Mouse (Mus musculus) gonadal fat pad, adult 2 months (tissue): ENCODE measurements around the gene Raly. TPM values are rescaled to one million over a fixed set of nuclear protein-coding genes. Genes with fewer than 3 reads are reported as not detected.
A peak's percentile ranks its signal among the peaks of the same experiment; 100 is the strongest.

ENCODE experiments used
- DNase-seq: peaks from one replicate; pipeline ENCODE4 v3.0.0-alpha.2; 2012; ENCODE audit warnings: low read depth
- polyA plus RNA-seq: library from polyadenylated mRNA; depleted of rRNA; stranded (reverse); fragments of >200 nt; gene quantifications from 2 replicates; pipeline ENCODE4 v1.2.3, GENCODE M21; 2012; rRNA removed

The Raly gene
- 152 and 164 TPM in 2 replicates for polyA plus RNA-seq

GRCm38 (mm10) chr2:154790656-154791483 is at the start of gene Raly, which contains the start of gene a:
Gene Raly, plus strand, starts transcription at chr2:154791096.
Gene a, plus strand, starts transcription at chr2:154791402.
- peak; percentile 55 for DNase-seq

- no peak for DNase-seq
Observed at GRCm38 (mm10) chr2:154742911-154743819, 47.7 kb upstream of the Raly start.

DNA sequence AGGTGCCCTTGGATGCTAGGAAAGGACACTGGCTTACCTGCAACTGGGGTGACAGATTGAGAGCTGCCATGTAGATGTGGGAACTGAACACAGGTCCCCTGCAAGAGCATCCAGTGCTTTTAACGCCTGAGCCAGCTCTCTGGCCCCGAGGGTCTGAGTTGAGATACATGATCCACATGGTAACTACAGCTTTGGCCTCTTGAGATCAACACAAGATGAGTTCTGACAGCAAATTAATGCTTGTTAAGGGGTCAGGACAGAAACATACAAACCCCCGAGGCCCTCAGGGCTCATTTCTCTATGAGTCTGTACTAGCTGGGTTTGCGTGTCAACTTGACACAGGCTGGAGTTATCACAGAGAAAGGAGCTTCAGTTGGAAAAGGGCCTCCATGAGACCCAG is 47.0 kb upstream of the Raly start:
- no peak for DNase-seq

DNA sequence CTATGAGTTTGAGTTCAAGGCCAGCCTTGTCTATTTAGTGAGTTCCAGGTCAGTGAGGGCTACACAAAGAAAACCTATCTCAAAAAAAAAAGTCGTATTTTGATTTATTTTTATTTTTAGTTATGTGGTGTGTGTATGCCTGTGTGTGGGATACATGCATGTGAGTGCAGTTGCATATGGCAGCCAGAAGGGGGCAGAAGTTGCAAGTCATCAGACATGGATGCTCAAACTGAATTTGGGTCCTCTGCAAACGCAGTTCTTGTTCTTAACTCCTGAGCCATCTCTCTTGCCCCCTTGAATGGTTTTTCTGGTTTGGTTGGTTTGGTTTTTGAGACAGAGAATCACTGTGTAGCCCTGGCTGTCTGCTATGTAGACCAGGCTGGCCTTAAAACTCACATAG is 42.5 kb upstream of the Raly start:
- DNase-seq, result no peak

- no peak for DNase-seq
Observed at GRCm38 (mm10) chr2:154749046-154750036, 41.6 kb upstream of the Raly start.

DNA sequence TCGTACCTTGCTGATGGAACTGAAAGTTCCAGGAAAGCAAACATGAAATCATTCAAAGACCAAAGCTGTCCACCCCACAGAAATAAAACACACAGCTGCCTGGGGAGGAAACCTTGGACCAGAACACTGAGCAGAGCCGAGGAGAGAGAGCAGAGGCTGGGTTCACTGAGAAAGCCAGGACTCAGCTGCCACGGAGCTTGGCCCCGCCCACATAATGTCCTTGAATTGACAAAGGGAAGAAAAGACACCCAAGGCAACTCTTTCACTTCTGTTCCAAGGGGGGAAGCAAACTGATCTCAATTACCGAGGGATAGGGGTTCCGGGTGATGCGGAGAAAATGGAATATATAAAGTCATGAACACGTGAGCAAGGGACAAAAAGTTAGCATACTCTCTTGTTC is 39.0 kb upstream of the Raly start:
- DNase-seq, result no peak

DNA sequence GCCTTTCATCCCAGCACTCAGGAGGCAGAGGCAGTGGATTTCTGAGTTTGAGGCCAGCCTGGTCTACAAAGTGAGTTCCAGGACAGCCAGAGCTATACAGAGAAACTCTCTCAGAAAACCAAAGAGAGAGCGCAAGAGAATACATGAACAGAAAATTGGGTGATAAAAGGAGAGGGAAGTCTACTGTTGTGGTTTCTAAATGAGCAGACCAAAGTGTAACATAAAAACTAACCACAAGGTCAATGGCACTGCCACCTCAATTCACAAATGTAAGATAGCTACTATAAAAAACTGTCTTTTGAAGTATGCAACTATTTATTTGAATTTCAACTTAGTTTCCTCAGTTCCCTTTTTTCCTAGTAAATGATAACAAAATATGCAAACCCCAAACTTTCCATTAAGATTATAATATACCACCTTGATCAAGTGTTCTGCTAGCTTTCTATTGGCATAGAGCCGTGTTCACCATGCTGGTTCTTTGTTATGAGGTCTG is 36.8 kb upstream of the Raly start:
- no peak for DNase-seq

DNA sequence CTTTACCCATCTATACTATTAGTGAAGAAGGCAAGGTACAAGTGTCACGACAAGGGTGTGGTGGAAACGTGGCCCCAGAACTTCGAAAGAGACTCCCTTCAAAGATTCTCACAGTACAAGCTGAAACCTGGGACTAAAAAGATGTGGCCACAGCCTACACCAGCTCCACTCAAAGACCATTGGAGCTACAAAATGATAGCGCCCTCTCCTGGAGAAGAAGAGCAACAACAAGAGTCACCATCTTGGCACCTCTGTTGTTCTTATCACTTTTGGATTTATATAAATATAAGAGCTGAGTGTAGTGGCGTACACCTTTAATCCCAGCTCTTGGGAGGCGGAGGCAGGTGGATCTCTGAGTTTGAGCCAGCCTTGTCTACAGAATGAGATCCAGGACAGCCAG is 35.1 kb upstream of the Raly start:
- no peak for DNase-seq

DNA sequence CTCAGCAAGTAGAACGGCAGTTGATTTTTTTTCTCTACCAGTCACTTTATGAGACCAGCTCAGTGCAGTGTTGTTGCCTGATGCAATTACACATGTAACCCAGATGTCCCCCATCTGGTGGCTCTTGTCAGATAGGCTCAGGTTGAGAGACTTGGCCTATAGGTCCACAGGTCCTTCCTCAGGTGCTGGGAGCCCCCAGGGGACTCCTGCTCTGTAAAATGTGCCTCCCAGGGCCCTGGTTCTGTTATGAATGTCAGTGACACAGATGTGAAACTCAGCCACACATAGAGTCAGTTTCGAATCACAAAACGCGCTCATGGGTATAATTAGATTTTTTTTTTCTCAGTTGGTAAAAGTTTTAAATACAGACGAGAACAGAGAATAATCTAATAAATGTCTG is 33.2 kb upstream of the Raly start:
- no peak for DNase-seq

GRCm38 (mm10) chr2:154758454-154758853 is 32.4 kb upstream of the Raly start:
- DNase-seq, result no peak

DNA sequence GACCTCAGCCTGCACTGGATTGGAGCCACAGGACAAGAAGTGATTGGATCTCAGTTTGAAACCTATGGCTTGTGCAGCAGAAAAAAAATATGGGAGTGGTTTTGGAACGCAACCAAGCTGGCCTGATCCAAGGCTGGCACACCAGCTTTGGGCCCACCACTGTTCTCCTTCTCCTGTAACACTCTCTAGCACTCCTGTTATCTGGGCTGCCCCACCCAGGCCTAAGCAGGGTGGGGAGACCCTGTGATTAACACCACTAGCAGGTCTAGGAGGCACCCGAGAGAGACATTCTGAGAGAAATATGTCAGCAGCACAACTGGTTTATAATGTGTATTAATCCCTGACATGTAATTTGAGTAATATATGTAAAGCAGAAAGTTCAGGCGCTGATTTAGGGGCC is 27.7 kb upstream of the Raly start:
- no peak for DNase-seq

DNA sequence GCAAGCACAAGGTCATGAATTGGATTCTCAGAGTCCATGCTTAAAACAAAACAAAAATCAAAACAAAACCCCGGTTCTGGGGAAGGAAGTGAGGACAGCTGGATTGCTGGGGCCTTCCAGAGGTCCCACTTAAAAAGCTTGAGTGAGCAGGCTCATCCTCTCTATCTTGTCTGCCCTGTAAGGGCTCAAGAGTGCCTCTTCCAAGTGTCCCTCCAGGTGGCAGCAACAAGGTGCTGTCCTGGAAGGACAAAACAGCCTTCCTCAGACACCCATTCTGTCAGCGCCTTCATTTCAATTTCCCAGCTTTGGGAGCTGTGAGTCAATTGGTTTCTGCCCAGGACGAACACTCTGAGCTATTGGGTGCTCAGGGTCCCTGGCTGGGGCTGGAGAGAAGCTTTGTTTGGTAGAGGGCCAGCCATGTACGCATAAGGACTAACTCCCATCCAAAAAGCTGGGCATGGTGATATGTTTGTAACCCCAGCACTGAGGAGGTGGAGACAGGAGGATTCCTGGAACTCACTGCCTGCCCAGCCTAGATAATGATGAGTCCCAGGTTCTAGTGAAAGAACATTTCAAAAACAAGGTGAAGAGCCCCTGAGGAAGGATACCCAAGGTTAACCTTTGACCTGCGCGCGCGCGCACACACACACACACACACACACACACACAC is 25.9 kb upstream of the Raly start:
- no peak for DNase-seq

- DNase-seq, result no peak
Observed at GRCm38 (mm10) chr2:154765554-154766008, 25.3 kb upstream of the Raly start.

DNA sequence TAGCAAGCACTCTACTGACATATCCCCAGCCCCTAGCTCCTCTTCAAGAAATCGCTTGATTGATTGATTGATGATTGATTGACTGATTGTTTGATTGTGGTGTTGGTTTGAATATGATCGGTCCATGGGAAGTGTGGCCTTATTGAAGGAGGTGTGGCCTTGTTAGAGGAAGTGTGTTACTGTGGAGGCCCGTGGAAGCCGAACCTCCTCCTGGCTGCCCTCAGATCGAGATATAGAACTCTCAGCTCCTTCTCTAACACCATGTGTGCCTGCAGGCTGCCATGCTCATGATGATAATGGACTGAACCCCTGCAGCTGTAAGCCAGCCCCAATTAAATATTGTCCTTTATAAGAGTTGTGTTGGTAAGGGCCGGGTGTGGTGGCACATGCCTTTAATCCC is 23.8 kb upstream of the Raly start:
- DNase-seq, result no peak

GRCm38 (mm10) chr2:154769930-154770329 is 21.0 kb upstream of the Raly start, which contains the start of gene Gm14214:
Gene Gm14214, minus strand, starts transcription at chr2:154770030.
- DNase-seq, result no peak

- DNase-seq, result no peak
Observed at GRCm38 (mm10) chr2:154771604-154772003, 19.3 kb upstream of the Raly start.

GRCm38 (mm10) chr2:154774032-154774431 is 16.9 kb upstream of the Raly start:
- no peak for DNase-seq

DNA sequence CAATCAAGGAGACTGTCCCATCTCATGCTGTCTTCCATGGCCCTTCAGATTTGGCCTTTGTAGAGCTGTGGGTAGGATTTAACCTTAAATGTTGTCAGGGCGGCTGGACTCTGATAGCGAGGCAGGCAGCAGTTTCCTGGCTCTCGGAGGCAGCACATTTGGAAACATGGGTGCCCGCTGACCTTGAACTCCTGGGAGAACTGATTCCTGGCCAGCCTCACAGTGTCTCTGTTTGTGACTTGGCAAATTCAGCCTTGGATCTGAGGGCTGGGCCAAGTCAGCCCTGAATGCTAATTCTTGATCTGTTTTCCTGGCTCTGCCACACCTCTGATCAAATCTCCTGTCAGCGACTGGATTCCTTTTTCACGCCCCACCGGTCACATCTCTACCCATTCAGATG is 14.4 kb upstream of the Raly start:
- DNase-seq, result no peak

- DNase-seq, result no peak
Observed at GRCm38 (mm10) chr2:154779648-154780047, 11.2 kb upstream of the Raly start.

DNA sequence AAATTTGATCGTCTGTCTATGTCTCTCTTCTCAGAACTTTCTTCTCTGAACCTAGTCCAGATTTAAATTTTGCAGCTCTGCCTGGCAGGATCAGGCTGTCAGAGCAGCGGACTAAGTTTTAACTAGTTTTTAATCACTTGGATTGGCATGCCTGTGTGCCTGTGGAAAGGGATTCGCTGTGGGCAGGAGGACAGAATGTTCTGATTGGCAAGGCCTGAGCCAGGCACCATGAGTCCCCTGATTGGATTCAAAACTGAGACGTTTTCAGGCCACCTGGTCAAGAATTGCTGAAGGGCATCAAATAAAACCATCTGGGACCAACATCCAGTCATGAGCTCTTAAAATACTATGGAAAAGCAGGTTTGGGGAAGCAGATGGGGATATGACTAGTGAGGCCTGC is 8.5 kb upstream of the Raly start:
- DNase-seq, result no peak
